Mouse (Mus musculus) E14TG2a.4 (cell line): ENCODE data around the gene Eif4g1.

Experiments used
- CTCF ChIP-seq: conservative IDR thresholded peaks from 2 replicates; pipeline ENCODE4 v1.5.1; 2014; ENCODE audit warnings: low read length
- NANOG ChIP-seq: IDR thresholded peaks from 2 replicates; pipeline ENCODE4 v1.6.1; 2014; ENCODE audit warnings: borderline replicate concordance, low read length, mixed read lengths
- POU5F1 ChIP-seq: IDR thresholded peaks from 2 replicates; pipeline ENCODE4 v1.6.1; 2014; ENCODE audit warnings: low read length, borderline replicate concordance

- no peak for TF ChIP-seq CTCF
- TF ChIP-seq NANOG: no peak
- no peak for TF ChIP-seq POU5F1
Observed at GRCm38 (mm10) chr16:20710370-20710769, 42.3 kb downstream of the Eif4g1 start.
